Mouse (Mus musculus) MEL (cell line): ENCODE measurements at regions not wholly inside any gene's neighbourhood (a gene's known extent, or its start where the extent isn't known, plus 50 kb on each side); places are given as distances from the start of the nearest gene placed in this dataset.

Experiments
- DNase-seq: peaks from one replicate; pipeline ENCODE4 v3.0.0; 2011; ENCODE audit warnings: low read depth, low spot score
- H3K27ac ChIP-seq: 2 replicates; pipeline ENCODE4 v1.5.1; 2012; ENCODE audit warnings: low read depth, mild to moderate bottlenecking, control low read depth, low read length, moderate library complexity; ENCODE audit not compliant: control insufficient read depth
- H3K27me3 ChIP-seq, 2 experiments: fragments of 150-350 bp in 1 of 2; sonication (generic) in 1 of 2; 2 replicates each; pipeline ENCODE4 v1.6.1; 2012; ENCODE audit warnings: low read length in 2 of 2, mild to moderate bottlenecking in 2 of 2, improper control_type of control experiment in 1 of 2, moderate library complexity in 1 of 2; ENCODE audit not compliant: insufficient read depth in 2 of 2, control insufficient read depth in 1 of 2
- H3K36me3 ChIP-seq, 2 experiments: 2 replicates each; pipeline ENCODE4 v1.6.1; 2012 to 2014; ENCODE audit warnings: low read length in 2 of 2, improper control_type of control experiment in 1 of 2, inconsistent platforms in 1 of 2, mild to moderate bottlenecking in 1 of 2; ENCODE audit not compliant: insufficient read depth in 2 of 2, control insufficient read depth in 1 of 2
- H3K4me1 ChIP-seq, 2 experiments: fragments of 150-350 bp in 1 of 2; sonication (generic) in 1 of 2; 2 replicates each; pipeline ENCODE4 v1.6.1; 2012; ENCODE audit warnings: low read length in 2 of 2, improper control_type of control experiment in 1 of 2, mild to moderate bottlenecking in 1 of 2; ENCODE audit not compliant: insufficient read depth in 2 of 2, control insufficient read depth in 1 of 2
- H3K4me3 ChIP-seq, 2 experiments: fragments of 150-350 bp in 1 of 2; sonication (generic) in 1 of 2; 2 replicates each; pipeline ENCODE4 v1.5.1; 2012; ENCODE audit warnings: low read depth in 2 of 2, low read length in 2 of 2, mild to moderate bottlenecking in 2 of 2, moderate library complexity in 2 of 2, control low read depth in 1 of 2, improper control_type of control experiment in 1 of 2; ENCODE audit not compliant: control insufficient read depth in 1 of 2, insufficient read depth in 1 of 2
- H3K79me2 ChIP-seq: 2 replicates; pipeline ENCODE4 v1.6.1; 2012; ENCODE audit warnings: mild to moderate bottlenecking, low read length, moderate library complexity; ENCODE audit not compliant: control insufficient read depth, poor library complexity, insufficient read depth
- H3K9ac ChIP-seq: 2 replicates; pipeline ENCODE4 v1.6.1; 2012; ENCODE audit warnings: low read depth, mild to moderate bottlenecking, control low read depth, low read length, moderate library complexity; ENCODE audit not compliant: control insufficient read depth, poor library complexity, severe bottlenecking
- H3K9me3 ChIP-seq: fragments of 150-350 bp; sonication (generic); replicated peaks from 2 replicates; pipeline ENCODE4 v1.6.1; 2012; ENCODE audit warnings: mild to moderate bottlenecking, low read length, improper control_type of control experiment, moderate library complexity; ENCODE audit not compliant: insufficient read depth
- CHD1 ChIP-seq: IDR thresholded peaks from 2 replicates; pipeline ENCODE4 v1.6.1; 2012; ENCODE audit warnings: low read depth, mild to moderate bottlenecking, inconsistent platforms, low read length, improper control_type of control experiment
- CHD2 ChIP-seq: IDR thresholded peaks from 2 replicates; pipeline ENCODE4 v1.6.1; 2011; ENCODE audit warnings: low read length, improper control_type of control experiment
- E2F4 ChIP-seq: IDR thresholded peaks from 2 replicates; pipeline ENCODE4 v1.6.1; 2011; ENCODE audit warnings: low read depth, low read length, improper control_type of control experiment, borderline replicate concordance
- ELF1 ChIP-seq: IDR thresholded peaks from 2 replicates; pipeline ENCODE4 v1.6.1; 2014; ENCODE audit warnings: low read depth, mild to moderate bottlenecking, inconsistent platforms, low read length, improper control_type of control experiment, moderate library complexity
- JUND ChIP-seq: IDR thresholded peaks from 2 replicates; pipeline ENCODE4 v1.6.1; 2011; ENCODE audit warnings: low read depth, mild to moderate bottlenecking, improper control_type of control experiment, low read length
- KAT2A ChIP-seq: conservative IDR thresholded peaks from 2 replicates; pipeline ENCODE4 v1.6.1; 2012; ENCODE audit warnings: low read depth, low read length, improper control_type of control experiment, inconsistent platforms
- MAFK ChIP-seq: IDR thresholded peaks from 2 replicates; pipeline ENCODE4 v1.6.1; 2011; ENCODE audit warnings: low read depth, mild to moderate bottlenecking, low read length, improper control_type of control experiment, borderline replicate concordance
- MAZ ChIP-seq: IDR thresholded peaks from 2 replicates; pipeline ENCODE4 v1.6.1; 2012; ENCODE audit warnings: low read depth, mild to moderate bottlenecking, inconsistent platforms, low read length, improper control_type of control experiment
- MEF2A ChIP-seq: IDR thresholded peaks from 2 replicates; pipeline ENCODE4 v1.6.1; 2014; ENCODE audit warnings: low read depth, mild to moderate bottlenecking, inconsistent platforms, low read length, improper control_type of control experiment; ENCODE audit not compliant: poor library complexity, insufficient replicate concordance, severe bottlenecking; ENCODE audit errors: extremely low read depth
- MXI1 ChIP-seq: IDR thresholded peaks from 2 replicates; pipeline ENCODE4 v1.6.1; 2011; ENCODE audit warnings: mild to moderate bottlenecking, low read depth, low read length, improper control_type of control experiment
- MYB ChIP-seq: IDR thresholded peaks from 2 replicates; pipeline ENCODE4 v1.6.1; 2011; ENCODE audit warnings: mild to moderate bottlenecking, low read depth, low read length, improper control_type of control experiment
- MYC ChIP-seq: IDR thresholded peaks from 2 replicates; pipeline ENCODE4 v1.6.1; 2011; ENCODE audit warnings: low read depth, mild to moderate bottlenecking, low read length, improper control_type of control experiment, moderate library complexity
- NELFE ChIP-seq: IDR thresholded peaks from 2 replicates; pipeline ENCODE4 v1.6.1; 2011; ENCODE audit warnings: low read depth, low read length, improper control_type of control experiment
- NRF1 ChIP-seq: IDR thresholded peaks from 2 replicates; pipeline ENCODE4 v1.6.1; 2014; ENCODE audit warnings: low read depth, mild to moderate bottlenecking, inconsistent platforms, low read length, improper control_type of control experiment, moderate library complexity; ENCODE audit not compliant: poor library complexity, insufficient read depth, severe bottlenecking
- POLR2A ChIP-seq, 2 experiments: IDR thresholded peaks; 2 replicates each; pipeline ENCODE4 v1.6.1; 2011 to 2012; ENCODE audit warnings: low read length in 2 of 2, mild to moderate bottlenecking in 2 of 2, control low read depth in 1 of 2, improper control_type of control experiment in 1 of 2, low read depth in 1 of 2, moderate library complexity in 1 of 2; ENCODE audit not compliant: control insufficient read depth in 1 of 2, insufficient read depth in 1 of 2, poor library complexity in 1 of 2
- POLR2AphosphoS2 ChIP-seq: IDR thresholded peaks from 2 replicates; pipeline ENCODE4 v1.6.1; 2011; ENCODE audit warnings: low read length, improper control_type of control experiment
- RAD21 ChIP-seq: IDR thresholded peaks from 2 replicates; pipeline ENCODE4 v1.6.1; 2011; ENCODE audit warnings: mild to moderate bottlenecking, low read depth, low read length, improper control_type of control experiment
- RCOR1 ChIP-seq: IDR thresholded peaks from 2 replicates; pipeline ENCODE4 v1.6.1; 2012; ENCODE audit warnings: low read depth, mild to moderate bottlenecking, inconsistent platforms, low read length, improper control_type of control experiment
- SIN3A ChIP-seq: IDR thresholded peaks from 2 replicates; pipeline ENCODE4 v1.6.1; 2012; ENCODE audit warnings: low read length, improper control_type of control experiment, inconsistent platforms
- SMC3 ChIP-seq: IDR thresholded peaks from 2 replicates; pipeline ENCODE4 v1.6.1; 2011; ENCODE audit warnings: low read depth, low read length, improper control_type of control experiment
- USF1 ChIP-seq: IDR thresholded peaks from 2 replicates; pipeline ENCODE4 v1.6.1; 2014; ENCODE audit warnings: low read depth, mild to moderate bottlenecking, inconsistent platforms, low read length, improper control_type of control experiment, moderate library complexity
- USF2 ChIP-seq, 2 experiments: IDR thresholded peaks; 2 replicates each; pipeline ENCODE4 v1.6.1; 2011 to 2012; ENCODE audit warnings: improper control_type of control experiment in 2 of 2, low read length in 2 of 2, borderline replicate concordance in 1 of 2, inconsistent platforms in 1 of 2, low read depth in 1 of 2, mild to moderate bottlenecking in 1 of 2; ENCODE audit not compliant: insufficient read depth in 1 of 2
- ZMIZ1 ChIP-seq: IDR thresholded peaks from 2 replicates; pipeline ENCODE4 v1.6.1; 2012; ENCODE audit warnings: low read depth, mild to moderate bottlenecking, inconsistent platforms, low read length, improper control_type of control experiment, moderate library complexity

DNA sequence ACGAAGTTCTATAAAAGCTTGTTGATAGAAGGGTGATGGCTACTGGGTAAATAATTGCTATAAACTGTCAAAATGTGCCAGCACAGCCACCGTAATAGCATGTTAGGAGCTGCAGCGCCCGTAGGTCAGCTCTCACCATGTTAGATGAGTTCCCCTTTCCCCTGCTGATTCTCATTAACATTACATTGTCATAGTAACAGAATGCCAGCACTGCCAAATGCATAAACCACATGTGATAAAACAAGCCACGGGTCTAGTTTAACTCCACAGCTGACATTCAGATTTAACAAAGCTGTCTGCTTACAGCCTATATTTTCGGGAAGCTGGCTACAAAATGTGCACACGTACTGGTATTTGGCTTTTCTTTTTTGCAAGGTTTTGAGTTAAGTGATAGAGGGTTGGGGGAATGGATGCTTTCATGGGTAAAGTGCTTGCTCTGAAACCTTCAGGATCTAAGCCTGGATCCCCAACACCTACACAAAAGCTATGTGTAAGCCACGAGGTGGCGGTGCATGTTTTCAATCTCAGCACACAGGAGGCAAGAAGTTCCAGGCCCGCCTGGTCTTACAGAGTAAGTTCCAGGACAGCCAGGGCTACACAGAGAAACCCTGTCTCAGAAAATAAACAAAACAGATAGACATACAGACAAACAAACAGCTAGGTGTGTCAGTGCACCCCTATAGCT, 217.1 kb upstream of the Nampt start:
- H3K36me3 ChIP-seq, result no peaks in the 10 kb centered on the region
- H3K4me1 ChIP-seq, result no peaks in the 10 kb centered on the region
- no peaks in the 10 kb centered on the region for H3K79me2 ChIP-seq
- H3K9ac ChIP-seq, result no peak overlapping the region
- TF ChIP-seq SIN3A (no peak), E2F4 (no peak), MAZ (no peak), MXI1 (no peak), POLR2AphosphoS2 (no peak), CHD2 (no peak), RAD21 (no peak), MYB (no peak), RCOR1 (no peak), NRF1 (no peak), MYC (no peak), USF1 (no peak), ELF1 (no peak), KAT2A (no peak), CHD1 (no peak), USF2 (IDR thresholded peaks at IDR 0.05; ENCODE audit: borderline replicate concordance in 1 of 2, insufficient read depth in 1 of 2, low read depth in 1 of 2, low read length in 2 of 2) (no peak), NELFE (no peak), ZMIZ1 (no peak), JUND (no peak)
- H3K9me3 ChIP-seq, result no peaks in the 10 kb centered on the region
- H3K27me3 ChIP-seq, result no peaks in the 10 kb centered on the region; a peak in 1 of 4 replicates
- H3K4me3 ChIP-seq, result no peak overlapping the region
- no peak for DNase-seq
- H3K27ac ChIP-seq, result no peak overlapping the region

DNA sequence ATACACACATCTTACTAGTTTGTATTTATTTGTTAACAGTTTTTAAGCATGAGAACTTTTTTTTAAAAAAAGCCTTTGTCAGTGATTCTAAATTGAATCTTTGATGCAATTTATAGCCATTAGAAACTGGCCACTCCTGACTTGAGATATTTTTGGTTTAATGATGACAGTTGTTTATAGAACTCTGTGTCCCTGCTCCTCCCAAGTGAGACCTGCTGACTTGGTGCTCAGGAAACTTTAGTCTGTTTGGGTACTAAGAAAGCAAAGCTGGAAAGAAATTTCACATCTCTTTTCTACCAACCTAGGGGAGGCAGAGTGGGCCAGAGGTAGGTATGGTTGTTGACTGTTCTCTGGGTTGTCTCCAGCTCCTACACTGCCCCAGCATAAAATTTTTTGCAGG, 214.0 kb upstream of the Nampt start:
- DNase-seq, result no peak
- H3K9ac ChIP-seq, result no peak overlapping the region
- no peaks in the 10 kb centered on the region for H3K36me3 ChIP-seq
- H3K4me3 ChIP-seq, result no peak overlapping the region
- no peak overlapping the region for H3K27ac ChIP-seq
- H3K9me3 ChIP-seq, result no peaks in the 10 kb centered on the region
- TF ChIP-seq USF1 (no peak), NELFE (no peak), RCOR1 (no peak), MAFK (no peak), MAZ (no peak), RAD21 (no peak), NRF1 (no peak), SMC3 (no peak), MEF2A (no peak), POLR2A (IDR thresholded peaks at IDR 0.05; ENCODE audit: control insufficient read depth in 1 of 2, insufficient read depth in 1 of 2, low read depth in 1 of 2, low read length in 2 of 2, poor library complexity in 1 of 2) (no peak), ZMIZ1 (no peak)
- H3K79me2 ChIP-seq, result no peaks in the 10 kb centered on the region
- H3K4me1 ChIP-seq, result no peaks in the 10 kb centered on the region
- no peaks in the 10 kb centered on the region; a peak in 1 of 4 replicates for H3K27me3 ChIP-seq
